Mouse (Mus musculus) myocyte (in vitro differentiated cells): ENCODE measurements around the gene Hoxc4. TPM values are rescaled to one million over a fixed set of nuclear protein-coding genes. Genes with fewer than 3 reads are reported as not detected.

Experiments used
- H3K27me3 ChIP-seq: one replicate; pipeline ENCODE4 v1.6.1; 2011; ENCODE audit not compliant: control insufficient read depth, insufficient read depth, insufficient read length
- H3K36me3 ChIP-seq: one replicate; pipeline ENCODE4 v1.6.1; 2011; ENCODE audit not compliant: control insufficient read depth, insufficient read depth
- H3K4me2 ChIP-seq: one replicate; pipeline ENCODE4 v1.6.1; 2011; ENCODE audit warnings: low read depth, control low read depth
- H3K4me3 ChIP-seq: one replicate; pipeline ENCODE4 v1.5.1; 2011; ENCODE audit warnings: mild to moderate bottlenecking, control low read depth, moderate library complexity
- H3K79me2 ChIP-seq: one replicate; pipeline ENCODE4 v1.6.1; 2011; ENCODE audit not compliant: control insufficient read depth, insufficient read depth
- H3ac ChIP-seq: one replicate; pipeline ENCODE4 v1.6.1; 2011; ENCODE audit not compliant: control insufficient read depth, insufficient read length
- CEBPB ChIP-seq: IDR thresholded peaks from 2 replicates; pipeline ENCODE4 v1.6.1; 2011; ENCODE audit warnings: mild to moderate bottlenecking, moderate library complexity; ENCODE audit not compliant: poor library complexity, insufficient read depth, severe bottlenecking
- E2F4 ChIP-seq: IDR thresholded peaks from one replicate; pipeline ENCODE4 v1.6.1; 2011; ENCODE audit warnings: mild to moderate bottlenecking, control low read depth, moderate library complexity; ENCODE audit not compliant: insufficient read depth
- MAX ChIP-seq: IDR thresholded peaks from one replicate; pipeline ENCODE4 v1.6.1; 2011; ENCODE audit warnings: low read depth, mild to moderate bottlenecking, control low read depth
- MYOD1 ChIP-seq, 3 experiments: IDR thresholded peaks; one replicate each; pipeline ENCODE4 v1.6.1; 2011; ENCODE audit warnings: control low read depth in 2 of 3, low read depth in 2 of 3, mild to moderate bottlenecking in 2 of 3, moderate library complexity in 1 of 3; ENCODE audit not compliant: insufficient read length in 2 of 3, control insufficient read depth in 1 of 3
- MYOG ChIP-seq, 3 experiments: IDR thresholded peaks; one replicate each; pipeline ENCODE4 v1.6.1; 2011; ENCODE audit warnings: control low read depth in 2 of 3, low read depth in 2 of 3, mild to moderate bottlenecking in 2 of 3; ENCODE audit not compliant: insufficient read length in 2 of 3, control insufficient read depth in 1 of 3, insufficient read depth in 1 of 3
- POLR2A ChIP-seq: IDR thresholded peaks from one replicate; pipeline ENCODE4 v1.6.1; 2011; ENCODE audit warnings: low read depth, mild to moderate bottlenecking, control low read depth, moderate library complexity; ENCODE audit not compliant: insufficient read length
- POLR2AphosphoS2 ChIP-seq: IDR thresholded peaks from one replicate; pipeline ENCODE4 v1.6.1; 2011; ENCODE audit warnings: low read depth, control low read depth; ENCODE audit not compliant: insufficient read length
- REST ChIP-seq: IDR thresholded peaks from one replicate; pipeline ENCODE4 v1.6.1; 2011; ENCODE audit warnings: mild to moderate bottlenecking, control low read depth, moderate library complexity; ENCODE audit not compliant: insufficient read depth, insufficient read length
- SRF ChIP-seq: IDR thresholded peaks from one replicate; pipeline ENCODE4 v1.6.1; 2011; ENCODE audit warnings: low read depth; ENCODE audit not compliant: control insufficient read depth, insufficient read length
- TCF12 ChIP-seq: IDR thresholded peaks from one replicate; pipeline ENCODE4 v1.6.1; 2011; ENCODE audit warnings: mild to moderate bottlenecking, control low read depth; ENCODE audit not compliant: poor library complexity, insufficient read depth, severe bottlenecking
- TCF3 ChIP-seq: IDR thresholded peaks from one replicate; pipeline ENCODE4 v1.6.1; 2011; ENCODE audit warnings: low read depth, control low read depth; ENCODE audit not compliant: insufficient read length
- USF1 ChIP-seq: IDR thresholded peaks from one replicate; pipeline ENCODE4 v1.6.1; 2011; ENCODE audit warnings: low read depth, mild to moderate bottlenecking, control low read depth, moderate library complexity
- polyA plus RNA-seq: library from polyadenylated mRNA; unstranded; fragments of >200 nt; fragmentation: generic; extraction: Trizol; gene quantifications from one replicate; pipeline ENCODE4 v1.2.1, GENCODE M21; 2012; ENCODE audit warnings: missing spikeins

The Hoxc4 gene
- polyA plus RNA-seq, 1 experiment: 3.6 TPM

GRCm38 (mm10) chr15:103042209-103042608 is 23.5 kb downstream of the Hoxc4 start:
- Histone ChIP-seq H3K27me3 (no peaks in the 10 kb centered on the region), H3K79me2 (no peaks in the 10 kb centered on the region), H3K36me3 (no peaks in the 10 kb centered on the region), H3K4me2 (no peak overlapping the region), H3ac (no peak overlapping the region), H3K4me3 (no peak overlapping the region)
- TF ChIP-seq SRF (no peak), TCF3 (no peak), POLR2AphosphoS2 (no peak), POLR2A (no peak), TCF12 (no peak), E2F4 (no peak), MYOD1 (IDR thresholded peaks at IDR 0.05; ENCODE audit: control insufficient read depth in 1 of 3, insufficient read length in 2 of 3, low read depth in 2 of 3) (no peak), REST (no peak), MAX (no peak), MYOG (IDR thresholded peaks at IDR 0.05; ENCODE audit: control insufficient read depth in 1 of 3, insufficient read depth in 1 of 3, insufficient read length in 2 of 3, low read depth in 2 of 3) (no peak), CEBPB (no peak), USF1 (no peak)

- no peaks in the 10 kb centered on the region for H3K79me2 ChIP-seq
- H3K4me2 ChIP-seq: no peak overlapping the region
- H3K36me3 ChIP-seq: no peaks in the 10 kb centered on the region
- TF ChIP-seq SRF (no peak), CEBPB (no peak), POLR2AphosphoS2 (no peak), TCF12 (no peak), MYOD1 (IDR thresholded peaks at IDR 0.05; ENCODE audit: control insufficient read depth in 1 of 3, insufficient read length in 2 of 3, low read depth in 2 of 3) (no peak), POLR2A (no peak), MAX (no peak), E2F4 (no peak), MYOG (IDR thresholded peaks at IDR 0.05; ENCODE audit: control insufficient read depth in 1 of 3, insufficient read depth in 1 of 3, insufficient read length in 2 of 3, low read depth in 2 of 3) (no peak), TCF3 (no peak)
- no peak overlapping the region for H3ac ChIP-seq
- H3K27me3 ChIP-seq: no peaks in the 10 kb centered on the region
- no peak overlapping the region for H3K4me3 ChIP-seq
Observed at GRCm38 (mm10) chr15:103051670-103052069, 32.9 kb downstream of the Hoxc4 start.

- Histone ChIP-seq H3K79me2 (no peaks in the 10 kb centered on the region), H3K27me3 (no peaks in the 10 kb centered on the region), H3K4me3 (no peak overlapping the region), H3ac (no peak overlapping the region), H3K4me2 (no peak overlapping the region), H3K36me3 (no peaks in the 10 kb centered on the region)
- TF ChIP-seq MAX (no peak), TCF3 (no peak), E2F4 (no peak), SRF (no peak), MYOD1 (IDR thresholded peaks at IDR 0.05; ENCODE audit: control insufficient read depth in 1 of 3, insufficient read length in 2 of 3, low read depth in 2 of 3) (no peak)
Observed at GRCm38 (mm10) chr15:103053210-103053609, 34.5 kb downstream of the Hoxc4 start.

GRCm38 (mm10) chr15:103056396-103056795 is 37.7 kb downstream of the Hoxc4 start:
- H3K27me3 ChIP-seq: no peaks in the 10 kb centered on the region
- H3K4me2 ChIP-seq: no peak overlapping the region
- no peak overlapping the region for H3K4me3 ChIP-seq
- H3K79me2 ChIP-seq: no peaks in the 10 kb centered on the region
- H3K36me3 ChIP-seq: no peaks in the 10 kb centered on the region
- no peak for TF ChIP-seq MYOG (IDR thresholded peaks at IDR 0.05; ENCODE audit: control insufficient read depth in 1 of 3, insufficient read depth in 1 of 3, insufficient read length in 2 of 3, low read depth in 2 of 3)
- no peak for TF ChIP-seq POLR2A
- no peak for TF ChIP-seq POLR2AphosphoS2
- no peak for TF ChIP-seq CEBPB
- TF ChIP-seq TCF3: no peak
- TF ChIP-seq E2F4: no peak
- no peak for TF ChIP-seq REST
- no peak for TF ChIP-seq MYOD1 (IDR thresholded peaks at IDR 0.05; ENCODE audit: control insufficient read depth in 1 of 3, insufficient read length in 2 of 3, low read depth in 2 of 3)
- TF ChIP-seq USF1: no peak
- TF ChIP-seq SRF: no peak
- TF ChIP-seq MAX: no peak
- TF ChIP-seq TCF12: no peak
- H3ac ChIP-seq: no peak overlapping the region

- no peak for TF ChIP-seq SRF
- TF ChIP-seq POLR2A: no peak
- H3K4me2 ChIP-seq: no peak overlapping the region
- no peaks in the 10 kb centered on the region for H3K27me3 ChIP-seq
- H3K4me3 ChIP-seq: no peak overlapping the region
- H3K36me3 ChIP-seq: no peaks in the 10 kb centered on the region
- no peak overlapping the region for H3ac ChIP-seq
- H3K79me2 ChIP-seq: no peaks in the 10 kb centered on the region
Observed at GRCm38 (mm10) chr15:103058715-103059114, 40.0 kb downstream of the Hoxc4 start.
